Mouse (Mus musculus): Measurements from ENCODE around the gene Psmd4. TPM values are rescaled to one million over a fixed set of nuclear protein-coding genes. Genes with fewer than 3 reads are reported as not detected.
A peak's percentile ranks its signal among the peaks of the same experiment; 100 is the strongest.

The Psmd4 gene
- polyA plus RNA-seq, 1 experiment from 2014 or later, result 231 TPM

GRCm38 (mm10) chr3:95016532-95017056, 25.8 kb downstream of the Psmd4 start:
- Histone ChIP-seq H3K4me1 (ENCODE audit: control insufficient read depth, insufficient read depth, low read length) (peaks cover 15% of the 10 kb centered on the region), H3K4me2 (peak overlapping the region; percentile 88), H3K27ac (ENCODE audit: low read depth, low read length) (peak overlapping the region; percentile 96), H3K9me3 (replicated peaks; ENCODE audit: control insufficient read depth, low read length) (no peaks in the 10 kb centered on the region), H3K9ac (ENCODE audit: low read depth, low read length) (peak overlapping the region; percentile 89), H3K27me3 (ENCODE audit: control insufficient read depth, insufficient read depth, low read length) (no peaks in the 10 kb centered on the region), H3K36me3 (ENCODE audit: control insufficient read depth, insufficient read depth, low read length) (peaks cover 2% of the 10 kb centered on the region; the same call in 1 of the 2 replicates), H3K4me3 (ENCODE audit: low read depth, low read length) (peak overlapping the region; percentile 91)
- 5% methylated on average over 21 of the region's 21 CpGs for WGBS (ENCODE audit: insufficient replicate concordance)
- ATAC-seq (replicated peaks; ENCODE audit: insufficient number of reproducible peaks, low FRiP score, low TSS enrichment), result no peak

- Histone ChIP-seq H3K27me3 (ENCODE audit: control insufficient read depth, insufficient read depth, low read length) (no peaks in the 10 kb centered on the region), H3K4me2 (peak overlapping the region; percentile 88), H3K27ac (ENCODE audit: low read depth, low read length) (peak overlapping the region; percentile 96), H3K9ac (ENCODE audit: low read depth, low read length) (peak overlapping the region; percentile 89), H3K36me3 (ENCODE audit: control insufficient read depth, insufficient read depth, low read length) (peaks cover 7% of the 10 kb centered on the region), H3K9me3 (replicated peaks; ENCODE audit: control insufficient read depth, low read length) (no peaks in the 10 kb centered on the region), H3K4me1 (ENCODE audit: control insufficient read depth, insufficient read depth, low read length) (peaks cover 15% of the 10 kb centered on the region), H3K4me3 (ENCODE audit: low read depth, low read length) (peak overlapping the region; percentile 91)
- peak; percentile 59 for ATAC-seq (replicated peaks; ENCODE audit: insufficient number of reproducible peaks, low FRiP score, low TSS enrichment)
- WGBS (ENCODE audit: insufficient replicate concordance), result under 1% methylated on average over 38 of the region's 40 CpGs
These were observed 26.4 kb downstream of the Psmd4 start for GRCm38 (mm10) chr3:95015891-95016531.

GRCm38 (mm10) chr3:95015337-95015872, 27.0 kb downstream of the Psmd4 start, which contains the start of gene Zfp687:
Gene Zfp687, minus strand, starts transcription at chr3:95015448.
- peak within 1 kb of the TSS; percentile 91 for H3K4me3 ChIP-seq (ENCODE audit: low read depth, low read length)
- H3K36me3 ChIP-seq (ENCODE audit: control insufficient read depth, insufficient read depth, low read length), result peaks cover 13% of the 10 kb centered on the region
- WGBS (ENCODE audit: insufficient replicate concordance), result under 1% methylated on average over 36 of the region's 37 CpGs
- H3K9me3 ChIP-seq (replicated peaks; ENCODE audit: control insufficient read depth, low read length), result no peaks in the 10 kb centered on the region
- peak; percentile 99 for ATAC-seq (replicated peaks; ENCODE audit: insufficient number of reproducible peaks, low FRiP score, low TSS enrichment)
- peak within 1 kb of the TSS; percentile 96 for H3K27ac ChIP-seq (ENCODE audit: low read depth, low read length)
- H3K9ac ChIP-seq (ENCODE audit: low read depth, low read length), result peak within 1 kb of the TSS; percentile 89
- H3K4me2 ChIP-seq, result peak within 1 kb of the TSS; percentile 88
- H3K4me1 ChIP-seq (ENCODE audit: control insufficient read depth, insufficient read depth, low read length), result peaks cover 15% of the 10 kb centered on the region
- no peaks in the 10 kb centered on the region for H3K27me3 ChIP-seq (ENCODE audit: control insufficient read depth, insufficient read depth, low read length)

- peak overlapping the region; percentile 96 for H3K27ac ChIP-seq (ENCODE audit: low read depth, low read length)
- H3K9ac ChIP-seq (ENCODE audit: low read depth, low read length), result peak overlapping the region; percentile 85
- peaks cover 15% of the 10 kb centered on the region for H3K4me1 ChIP-seq (ENCODE audit: control insufficient read depth, insufficient read depth, low read length)
- H3K36me3 ChIP-seq (ENCODE audit: control insufficient read depth, insufficient read depth, low read length), result peaks cover 19% of the 10 kb centered on the region
- no peak for ATAC-seq (replicated peaks; ENCODE audit: insufficient number of reproducible peaks, low FRiP score, low TSS enrichment)
- H3K4me2 ChIP-seq, result peak overlapping the region; percentile 88
- WGBS (ENCODE audit: insufficient replicate concordance), result under 1% methylated on average over 44 of the region's 44 CpGs
- H3K4me3 ChIP-seq (ENCODE audit: low read depth, low read length), result peak overlapping the region; percentile 91
- no peaks in the 10 kb centered on the region for H3K9me3 ChIP-seq (replicated peaks; ENCODE audit: control insufficient read depth, low read length)
- no peaks in the 10 kb centered on the region for H3K27me3 ChIP-seq (ENCODE audit: control insufficient read depth, insufficient read depth, low read length)
These were observed 27.8 kb downstream of the Psmd4 start for GRCm38 (mm10) chr3:95014428-95015151.

GRCm38 (mm10) chr3:95013699-95014427, 28.6 kb downstream of the Psmd4 start:
- ATAC-seq (replicated peaks; ENCODE audit: insufficient number of reproducible peaks, low FRiP score, low TSS enrichment), result no peak
- Histone ChIP-seq H3K4me2 (peak overlapping the region; percentile 88), H3K27me3 (ENCODE audit: control insufficient read depth, insufficient read depth, low read length) (no peaks in the 10 kb centered on the region), H3K27ac (ENCODE audit: low read depth, low read length) (0 out of 2 replicates have a peak overlapping the region, but pooled peaks have one; percentile 96), H3K4me1 (ENCODE audit: control insufficient read depth, insufficient read depth, low read length) (peaks cover 15% of the 10 kb centered on the region), H3K9me3 (replicated peaks; ENCODE audit: control insufficient read depth, low read length) (no peaks in the 10 kb centered on the region), H3K9ac (ENCODE audit: low read depth, low read length) (peak overlapping the region; percentile 85), H3K4me3 (ENCODE audit: low read depth, low read length) (peak overlapping the region; percentile 91), H3K36me3 (ENCODE audit: control insufficient read depth, insufficient read depth, low read length) (peaks cover 25% of the 10 kb centered on the region)
- WGBS (ENCODE audit: insufficient replicate concordance), result 16% methylated on average over 13 of the region's 13 CpGs

- Histone ChIP-seq H3K4me3 (ENCODE audit: low read depth, low read length) (no peak overlapping the region), H3K4me1 (ENCODE audit: control insufficient read depth, insufficient read depth, low read length) (peaks cover 15% of the 10 kb centered on the region), H3K36me3 (ENCODE audit: control insufficient read depth, insufficient read depth, low read length) (peaks cover 33% of the 10 kb centered on the region), H3K9ac (ENCODE audit: low read depth, low read length) (0 out of 2 replicates have a peak overlapping the region, but pooled peaks have one; percentile 10), H3K9me3 (replicated peaks; ENCODE audit: control insufficient read depth, low read length) (no peaks in the 10 kb centered on the region), H3K27me3 (ENCODE audit: control insufficient read depth, insufficient read depth, low read length) (no peaks in the 10 kb centered on the region), H3K27ac (ENCODE audit: low read depth, low read length) (no peak overlapping the region), H3K4me2 (peak overlapping the region; percentile 88; the same call in 1 of the 2 replicates)
- WGBS (ENCODE audit: insufficient replicate concordance), result 86% methylated on average over 3 of the region's 3 CpGs
- ATAC-seq (replicated peaks; ENCODE audit: insufficient number of reproducible peaks, low FRiP score, low TSS enrichment), result no peak
These were observed 29.4 kb downstream of the Psmd4 start for GRCm38 (mm10) chr3:95012982-95013381.

- Histone ChIP-seq H3K27me3 (ENCODE audit: control insufficient read depth, insufficient read depth, low read length) (no peaks in the 10 kb centered on the region), H3K4me2 (no peak overlapping the region), H3K4me3 (ENCODE audit: low read depth, low read length) (no peak overlapping the region), H3K36me3 (ENCODE audit: control insufficient read depth, insufficient read depth, low read length) (peaks cover 53% of the 10 kb centered on the region), H3K27ac (ENCODE audit: low read depth, low read length) (no peak overlapping the region), H3K4me1 (ENCODE audit: control insufficient read depth, insufficient read depth, low read length) (peaks cover 9% of the 10 kb centered on the region), H3K9me3 (replicated peaks; ENCODE audit: control insufficient read depth, low read length) (no peaks in the 10 kb centered on the region), H3K9ac (ENCODE audit: low read depth, low read length) (no peak overlapping the region)
- 80% methylated on average over 7 of the region's 7 CpGs for WGBS (ENCODE audit: insufficient replicate concordance)
- no peak for ATAC-seq (replicated peaks; ENCODE audit: insufficient number of reproducible peaks, low FRiP score, low TSS enrichment)
These were observed 32.0 kb downstream of the Psmd4 start for GRCm38 (mm10) chr3:95010396-95010795.

- Histone ChIP-seq H3K4me1 (ENCODE audit: control insufficient read depth, insufficient read depth, low read length) (no peaks in the 10 kb centered on the region), H3K4me3 (ENCODE audit: low read depth, low read length) (no peak overlapping the region), H3K36me3 (ENCODE audit: control insufficient read depth, insufficient read depth, low read length) (peaks cover 61% of the 10 kb centered on the region), H3K9ac (ENCODE audit: low read depth, low read length) (no peak overlapping the region), H3K27me3 (ENCODE audit: control insufficient read depth, insufficient read depth, low read length) (no peaks in the 10 kb centered on the region), H3K9me3 (replicated peaks; ENCODE audit: control insufficient read depth, low read length) (no peaks in the 10 kb centered on the region), H3K27ac (ENCODE audit: low read depth, low read length) (no peak overlapping the region), H3K4me2 (no peak overlapping the region)
- 90% methylated on average over 9 of the region's 9 CpGs for WGBS (ENCODE audit: insufficient replicate concordance)
- no peak for ATAC-seq (replicated peaks; ENCODE audit: insufficient number of reproducible peaks, low FRiP score, low TSS enrichment)
These were observed 34.7 kb downstream of the Psmd4 start for GRCm38 (mm10) chr3:95007706-95008105.
